Mouse (Mus musculus) liver, embryonic 13.5 days (tissue): ENCODE results near the gene Ptprg. TPM values are rescaled to one million over a fixed set of nuclear protein-coding genes. Genes with fewer than 3 reads are reported as not detected.

Source experiments
- ATAC-seq: fragments of 200-750 bp; cut with Nextera tagmentation; 2 replicates; pipeline ENCODE4 v1.8.0; 2017; ENCODE audit warnings: low read depth, mild to moderate bottlenecking, moderate number of reproducible peaks, moderate library complexity
- DNase-seq: peaks from one replicate; pipeline ENCODE4 v3.0.0; 2022
- H3K27ac ChIP-seq: fragments of 300-500 bp; sonication (generic); 2 replicates; pipeline ENCODE4 v1.5.1; 2015; ENCODE audit warnings: moderate library complexity, mild to moderate bottlenecking, inconsistent platforms
- H3K27me3 ChIP-seq: fragments of 300-500 bp; sonication (generic); 2 replicates; pipeline ENCODE4 v1.6.1; 2015; ENCODE audit warnings: mild to moderate bottlenecking, inconsistent platforms
- H3K36me3 ChIP-seq: fragments of 300-500 bp; sonication (generic); 2 replicates; pipeline ENCODE4 v1.6.1; 2015; ENCODE audit warnings: mild to moderate bottlenecking, inconsistent platforms
- H3K4me1 ChIP-seq: fragments of 300-500 bp; sonication (generic); replicated peaks from 2 replicates; pipeline ENCODE4 v1.6.1; 2015; ENCODE audit warnings: inconsistent platforms
- H3K4me2 ChIP-seq: fragments of 300-500 bp; sonication (generic); 2 replicates; pipeline ENCODE4 v1.6.1; 2015; ENCODE audit warnings: inconsistent platforms, mild to moderate bottlenecking, moderate library complexity
- H3K4me3 ChIP-seq: fragments of 300-500 bp; sonication (generic); replicated peaks from 2 replicates; pipeline ENCODE4 v1.5.1; 2015; ENCODE audit warnings: mild to moderate bottlenecking, inconsistent platforms
- H3K9ac ChIP-seq: fragments of 300-500 bp; sonication (generic); 2 replicates; pipeline ENCODE4 v1.6.1; 2015; ENCODE audit warnings: mild to moderate bottlenecking, inconsistent platforms
- H3K9me3 ChIP-seq: fragments of 300-500 bp; sonication (generic); replicated peaks from 2 replicates; pipeline ENCODE4 v1.6.1; 2016; ENCODE audit warnings: inconsistent platforms
- WGBS: fragments of 180-500 bp; shearing (Covaris S2); methylation state at CpG from one replicate; pipeline ENCODE4 v1.1.7; 2015; ENCODE audit not compliant: insufficient replicate concordance; 5-methylcytosine and 5-hydroxymethylcytosine counted together
- polyA plus RNA-seq: library from polyadenylated mRNA; unstranded; fragments of >200 nt; fragmentation: Nextera tagmentation; extraction: Ambion mirVana; gene quantifications from 2 replicates; pipeline ENCODE4 v1.2.1, GENCODE M21; 2015

The Ptprg gene
- polyA plus RNA-seq, 1 experiment from 2014 or later, result 1.5 TPM

DNA sequence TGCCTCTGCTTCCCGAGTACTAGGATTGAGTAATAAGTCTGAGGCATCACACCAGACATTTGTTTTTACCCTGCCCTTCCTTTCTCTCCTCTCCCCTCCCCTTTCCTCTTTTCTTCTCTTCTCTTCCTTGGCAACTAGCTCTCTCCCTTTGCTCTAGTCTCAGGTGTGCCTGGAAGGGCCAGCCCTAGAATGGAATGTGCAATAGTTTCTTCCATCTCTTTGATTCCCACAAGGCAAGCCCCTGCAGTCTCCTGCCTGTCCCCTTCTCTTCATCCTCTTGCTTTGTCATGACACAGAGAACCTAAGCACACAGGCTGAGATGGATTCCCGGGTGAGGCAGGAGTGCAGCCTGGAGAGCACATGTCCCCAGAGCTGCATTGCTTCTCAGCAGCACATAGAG lies 512.4 kb downstream of the Ptprg start:
- no peaks in the 10 kb centered on the region for H3K27me3 ChIP-seq
- WGBS, result 35% methylated on average over 2 of the region's 2 CpGs
- H3K4me3 ChIP-seq, result no peak overlapping the region
- no peak for DNase-seq
- H3K9me3 ChIP-seq, result no peaks in the 10 kb centered on the region
- H3K9ac ChIP-seq, result no peak overlapping the region
- H3K36me3 ChIP-seq, result no peaks in the 10 kb centered on the region
- H3K4me1 ChIP-seq, result no peaks in the 10 kb centered on the region
- ATAC-seq, result no peak
- no peak overlapping the region for H3K27ac ChIP-seq
- no peak overlapping the region for H3K4me2 ChIP-seq

DNA sequence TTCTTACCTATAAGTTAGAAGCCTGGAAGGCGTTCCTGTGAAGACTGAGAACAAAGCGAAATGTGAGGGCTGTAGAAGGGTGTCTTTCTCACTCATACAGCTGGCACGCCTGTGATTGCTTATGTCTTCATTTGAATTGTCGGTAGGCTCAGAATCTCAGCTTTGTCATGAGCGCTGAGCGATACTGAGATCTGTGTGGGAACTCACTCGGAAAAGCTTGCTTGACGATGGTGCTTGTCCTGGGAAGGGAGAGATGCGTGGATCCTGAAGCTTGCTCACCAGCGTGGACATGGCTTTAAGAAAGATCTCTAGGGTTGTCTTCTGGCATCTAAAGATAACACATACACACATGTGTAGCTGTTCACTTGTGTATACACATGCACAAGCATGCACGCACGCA lies 516.4 kb downstream of the Ptprg start:
- no peak overlapping the region for H3K4me3 ChIP-seq

DNA sequence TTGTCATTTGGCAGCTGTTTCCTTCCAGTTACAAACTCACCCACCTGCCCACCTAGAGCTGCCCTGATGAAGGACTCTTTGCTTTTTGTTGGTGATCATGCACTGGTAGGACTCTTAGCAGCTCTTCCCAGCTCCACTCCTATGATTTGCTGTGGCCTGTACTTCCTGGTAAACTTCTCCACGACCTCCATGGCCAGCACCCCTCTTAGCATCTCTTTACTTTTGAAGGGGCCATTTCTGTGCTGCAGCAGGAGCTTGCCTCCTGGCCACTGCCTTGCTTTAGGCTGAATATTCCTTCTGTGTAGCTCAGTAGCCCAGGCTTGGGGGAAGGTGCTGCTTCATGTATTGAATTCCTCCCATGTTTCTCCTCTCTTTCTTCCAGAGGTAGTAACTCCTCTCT lies 517.0 kb downstream of the Ptprg start:
- H3K4me3 ChIP-seq, result no peak overlapping the region
- H3K9me3 ChIP-seq, result no peaks in the 10 kb centered on the region
- no peaks in the 10 kb centered on the region for H3K36me3 ChIP-seq
- WGBS, result 23% methylated on average over 1 of the region's 1 CpGs
- ATAC-seq (no peak), DNase-seq (no peak)
- H3K9ac ChIP-seq, result no peak overlapping the region
- no peaks in the 10 kb centered on the region for H3K27me3 ChIP-seq
- H3K4me2 ChIP-seq, result no peak overlapping the region
- no peaks in the 10 kb centered on the region for H3K4me1 ChIP-seq
- H3K27ac ChIP-seq, result no peak overlapping the region

More for the DNA sequence above, 516.4 kb downstream of the Ptprg start:
- WGBS, result 79% methylated on average over 12 of the region's 12 CpGs
- no peak for DNase-seq
- Histone ChIP-seq H3K9me3 (no peaks in the 10 kb centered on the region), H3K36me3 (no peaks in the 10 kb centered on the region), H3K4me2 (no peak overlapping the region), H3K4me1 (no peaks in the 10 kb centered on the region), H3K27ac (no peak overlapping the region), H3K27me3 (no peaks in the 10 kb centered on the region), H3K9ac (no peak overlapping the region)
- no peak for ATAC-seq

DNA sequence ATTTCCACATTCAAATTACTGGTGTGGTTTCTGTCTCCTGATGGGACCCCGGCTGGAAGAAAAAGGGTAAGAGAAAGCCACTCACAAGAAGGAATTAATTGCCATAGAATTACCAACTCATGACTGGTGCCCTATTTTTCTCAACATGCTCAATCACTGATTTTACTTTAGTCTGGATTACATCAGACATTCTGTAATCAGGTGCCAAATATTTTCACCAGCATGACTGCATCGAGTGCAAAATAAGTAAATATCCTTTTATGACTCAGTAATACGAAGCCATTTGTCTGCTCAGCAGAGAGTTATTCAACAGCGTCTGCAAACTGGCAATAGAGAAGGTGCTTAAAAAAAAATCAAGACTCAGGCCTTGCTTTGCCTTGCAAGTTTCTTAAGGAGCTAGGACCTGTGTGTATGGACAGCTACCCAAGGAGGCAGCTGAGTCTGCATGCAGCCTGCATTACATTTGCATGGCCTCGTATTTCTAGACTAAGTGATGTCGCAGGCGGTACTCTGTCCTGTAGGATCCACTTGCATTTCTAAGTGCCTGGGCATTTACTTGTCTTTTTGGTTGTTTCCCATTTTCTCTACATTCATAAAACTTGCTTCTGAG lies 517.6 kb downstream of the Ptprg start:
- WGBS, result 71% methylated on average over 7 of the region's 7 CpGs
- no peak overlapping the region for H3K4me3 ChIP-seq
- H3K36me3 ChIP-seq, result no peaks in the 10 kb centered on the region
- H3K27ac ChIP-seq, result no peak overlapping the region
- no peaks in the 10 kb centered on the region for H3K9me3 ChIP-seq
- no peaks in the 10 kb centered on the region for H3K27me3 ChIP-seq
- ATAC-seq (no peak), DNase-seq (no peak)
- H3K4me1 ChIP-seq, result no peaks in the 10 kb centered on the region
- no peak overlapping the region for H3K9ac ChIP-seq
- no peak overlapping the region for H3K4me2 ChIP-seq

DNA sequence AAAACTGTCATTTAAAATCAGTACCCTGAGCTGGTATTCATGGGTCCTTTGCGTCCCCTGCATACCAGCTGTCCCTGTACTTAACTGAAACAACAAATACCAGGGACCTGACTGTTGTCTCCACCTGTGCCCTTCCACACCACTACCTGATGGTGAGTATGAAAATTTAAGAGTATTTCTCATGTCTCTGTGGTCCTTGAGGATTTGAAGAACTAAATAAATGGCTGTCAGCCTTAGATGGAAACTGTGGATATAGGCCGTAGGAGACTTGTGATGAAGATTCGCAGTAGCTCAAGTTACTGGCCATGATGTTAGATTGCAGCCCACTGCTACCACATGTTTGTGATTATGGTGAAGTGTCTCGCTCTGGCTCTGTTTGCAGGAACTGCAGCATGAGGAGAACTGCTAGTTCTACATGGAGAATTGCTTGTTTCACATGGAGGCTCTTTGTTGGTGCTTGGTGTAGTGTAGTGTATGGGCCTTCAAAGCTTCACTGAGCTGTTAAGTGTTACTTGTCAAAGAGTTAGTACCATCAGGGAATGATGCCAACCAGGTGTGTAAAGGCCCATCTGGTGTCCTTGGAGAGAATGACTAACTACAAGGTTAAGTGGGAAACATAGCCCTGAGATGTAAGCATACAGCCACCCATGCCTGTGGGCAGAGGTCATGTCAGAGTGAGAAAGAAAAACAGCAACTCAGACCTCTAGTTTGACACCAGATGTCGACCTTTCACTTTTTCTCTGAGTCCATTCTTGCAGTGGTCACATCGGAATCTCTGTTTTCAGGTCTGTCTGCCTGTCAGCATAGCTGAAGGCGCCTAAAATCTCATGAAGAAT lies 518.9 kb downstream of the Ptprg start:
- H3K4me3 ChIP-seq, result no peak overlapping the region
- H3K4me1 ChIP-seq, result no peaks in the 10 kb centered on the region; the same call in none of the 2 replicates
- WGBS, result 58% methylated on average over 7 of the region's 7 CpGs
- no peak for ATAC-seq
- H3K4me2 ChIP-seq, result no peak overlapping the region
- H3K9ac ChIP-seq, result no peak overlapping the region
- H3K27me3 ChIP-seq, result no peaks in the 10 kb centered on the region
- H3K36me3 ChIP-seq, result no peaks in the 10 kb centered on the region
- DNase-seq, result no peak
- no peak overlapping the region for H3K27ac ChIP-seq
- no peaks in the 10 kb centered on the region for H3K9me3 ChIP-seq

DNA sequence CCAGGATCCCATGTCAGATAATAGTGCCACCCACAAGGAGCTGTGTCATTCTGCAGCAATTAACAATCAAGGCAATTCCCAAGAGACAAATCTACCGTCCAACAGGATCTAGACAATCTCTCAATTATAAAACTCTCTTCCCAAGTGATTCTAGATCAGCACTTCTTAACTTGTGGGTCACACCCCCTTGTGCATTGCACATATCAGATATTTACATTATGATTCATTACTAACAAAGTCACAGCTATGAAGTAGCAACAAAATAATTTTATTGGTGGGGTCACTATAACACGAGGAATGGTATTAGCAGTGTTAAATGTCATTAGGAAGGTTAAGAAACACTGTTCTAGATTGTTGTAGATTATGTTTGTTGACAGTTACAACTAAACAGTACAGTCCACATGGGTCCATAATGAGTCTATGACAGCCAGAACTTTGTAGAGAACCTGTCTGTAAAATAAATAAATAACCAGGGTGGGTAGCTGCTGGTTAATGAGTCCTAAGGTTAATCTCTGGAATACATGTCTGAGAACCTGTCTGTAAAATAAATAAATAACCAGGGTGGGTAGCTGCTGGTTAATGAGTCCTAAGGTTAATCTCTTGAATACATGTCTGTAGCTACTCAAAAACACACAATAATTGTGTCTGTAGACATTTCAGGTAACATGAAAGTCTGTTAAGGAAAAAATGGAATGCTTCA lies 520.2 kb downstream of the Ptprg start:
- no peak overlapping the region for H3K9ac ChIP-seq
- H3K4me3 ChIP-seq, result no peak overlapping the region
- no peaks in the 10 kb centered on the region for H3K27me3 ChIP-seq
- no peaks in the 10 kb centered on the region; the same call in none of the 2 replicates for H3K4me1 ChIP-seq
- H3K4me2 ChIP-seq, result no peak overlapping the region
- no peak overlapping the region for H3K27ac ChIP-seq
- H3K9me3 ChIP-seq, result no peaks in the 10 kb centered on the region
- 50% methylated on average over 2 of the region's 2 CpGs for WGBS
- ATAC-seq, result no peak
- H3K36me3 ChIP-seq, result no peaks in the 10 kb centered on the region
- DNase-seq, result no peak

DNA sequence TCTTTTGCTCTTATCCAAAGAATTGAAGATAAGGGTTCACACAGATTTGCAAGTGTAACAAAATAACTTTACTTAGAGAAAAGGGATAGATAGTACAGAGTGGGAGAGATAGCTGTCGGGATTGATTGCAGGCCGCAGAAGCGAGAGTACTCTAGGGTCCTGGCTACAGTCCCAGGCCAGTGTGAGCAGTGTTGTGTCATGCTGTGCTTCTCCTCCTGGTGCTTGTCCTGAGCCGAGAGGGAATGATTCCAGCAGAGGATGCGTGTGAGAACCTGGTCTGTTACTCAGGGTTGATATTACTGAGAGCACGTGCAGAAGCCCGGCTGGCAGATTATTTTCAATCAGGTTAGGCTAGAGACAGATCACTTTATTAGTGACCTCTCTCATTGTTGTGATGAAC lies 523.9 kb downstream of the Ptprg start:
- DNase-seq (no peak), ATAC-seq (no peak)
- Histone ChIP-seq H3K36me3 (no peaks in the 10 kb centered on the region), H3K27ac (no peak overlapping the region), H3K4me2 (no peak overlapping the region), H3K27me3 (no peaks in the 10 kb centered on the region), H3K4me1 (peaks cover 3% of the 10 kb centered on the region), H3K9ac (no peak overlapping the region), H3K4me3 (no peak overlapping the region), H3K9me3 (no peaks in the 10 kb centered on the region)
- 61% methylated on average over 7 of the region's 7 CpGs for WGBS

DNA sequence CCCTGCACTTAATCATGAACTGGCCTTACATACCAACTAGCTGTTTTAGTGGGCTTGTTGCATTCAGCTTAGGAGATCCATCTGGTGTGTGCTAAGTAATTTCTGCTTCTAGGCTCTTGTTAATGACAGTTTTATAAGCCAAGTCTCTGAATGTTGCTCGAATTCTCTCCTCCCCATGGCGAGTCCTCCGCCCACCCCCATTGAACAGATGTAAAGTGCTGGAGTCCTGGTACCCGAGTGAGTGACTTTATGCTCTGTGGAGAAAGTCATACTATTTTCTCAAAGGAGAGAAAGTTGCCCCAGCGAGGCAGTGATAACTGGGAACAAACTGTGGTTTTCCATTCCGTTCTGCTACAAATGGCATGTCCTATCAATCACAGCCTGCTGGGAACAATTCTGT lies 525.9 kb downstream of the Ptprg start:
- H3K9ac ChIP-seq, result no peak overlapping the region
- no peaks in the 10 kb centered on the region for H3K36me3 ChIP-seq
- WGBS, result 49% methylated on average over 6 of the region's 6 CpGs
- peaks cover 5% of the 10 kb centered on the region for H3K4me1 ChIP-seq
- no peak overlapping the region for H3K4me2 ChIP-seq
- DNase-seq, result no peak
- no peaks in the 10 kb centered on the region for H3K27me3 ChIP-seq
- H3K4me3 ChIP-seq, result no peak overlapping the region
- no peak for ATAC-seq
- no peaks in the 10 kb centered on the region for H3K9me3 ChIP-seq
- H3K27ac ChIP-seq, result no peak overlapping the region

DNA sequence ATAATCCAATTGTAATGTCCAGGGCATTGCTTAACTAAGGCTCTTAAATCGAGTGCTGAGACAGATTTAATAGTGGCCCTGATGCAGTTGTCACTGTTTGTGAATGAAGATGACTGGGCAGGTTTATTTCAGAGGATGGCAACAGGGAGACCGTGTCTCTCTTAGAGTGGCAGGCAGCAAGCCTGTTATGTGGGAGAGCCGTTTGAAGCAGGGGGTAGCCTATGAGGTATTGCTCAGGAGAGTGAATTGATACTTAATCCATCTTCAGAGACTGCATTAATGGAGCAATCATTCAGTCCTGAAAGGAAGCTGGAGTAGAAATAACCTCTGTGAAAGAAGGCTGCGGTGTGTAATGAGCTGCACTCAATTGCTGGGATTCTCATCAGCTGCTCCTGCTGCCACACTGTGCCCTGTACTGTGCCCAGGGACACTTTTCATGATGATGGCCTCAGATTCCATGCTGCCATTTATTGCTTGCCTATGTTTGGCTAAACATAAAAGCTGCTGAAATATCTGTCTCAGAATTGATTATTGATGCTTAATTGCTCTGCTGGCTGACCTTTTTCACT lies 526.6 kb downstream of the Ptprg start:
- no peak overlapping the region for H3K4me2 ChIP-seq
- no peak overlapping the region for H3K9ac ChIP-seq
- 54% methylated on average over 4 of the region's 4 CpGs for WGBS
- no peaks in the 10 kb centered on the region for H3K36me3 ChIP-seq
- no peak overlapping the region for H3K27ac ChIP-seq
- H3K4me3 ChIP-seq, result no peak overlapping the region
- H3K4me1 ChIP-seq, result peaks cover 5% of the 10 kb centered on the region
- DNase-seq (no peak), ATAC-seq (no peak)
- H3K27me3 ChIP-seq, result no peaks in the 10 kb centered on the region
- no peaks in the 10 kb centered on the region for H3K9me3 ChIP-seq

DNA sequence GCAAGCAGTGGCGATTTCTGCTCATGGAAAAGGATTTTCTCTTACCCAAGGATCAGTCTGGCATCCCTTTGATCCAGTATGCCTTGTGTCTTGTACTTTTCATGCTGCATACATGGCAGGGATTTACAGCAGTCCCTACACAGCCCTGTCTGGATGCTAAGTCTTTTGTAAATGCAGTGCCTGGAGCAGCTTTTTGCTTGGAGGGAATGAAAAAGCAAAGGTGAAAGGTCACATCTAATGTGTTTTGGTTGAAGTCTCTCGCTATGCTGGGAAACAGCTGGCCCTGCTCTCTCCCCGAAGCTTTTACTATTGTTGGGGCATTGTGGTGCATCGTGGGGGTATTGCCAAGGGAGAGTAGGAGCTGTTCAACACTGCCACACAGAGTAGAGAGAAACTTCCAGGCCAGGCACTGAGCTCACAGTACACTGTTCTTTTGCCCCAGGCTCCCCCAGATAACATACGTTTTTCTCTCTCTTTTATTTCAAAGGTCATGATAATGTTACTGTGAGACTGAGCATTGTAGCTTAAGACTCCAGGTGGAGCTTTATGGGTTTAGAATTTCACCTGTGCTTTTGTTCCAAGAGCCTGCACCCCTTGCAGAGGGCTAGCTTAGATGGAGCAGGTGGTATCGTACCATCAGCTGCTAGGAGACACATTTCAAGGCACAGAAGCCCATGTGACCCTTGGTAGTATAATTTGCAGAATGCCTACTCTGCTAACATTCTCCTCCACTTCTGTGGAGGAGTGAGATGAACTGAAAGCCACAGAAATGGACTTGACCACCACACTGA lies 529.0 kb downstream of the Ptprg start:
- peaks cover 5% of the 10 kb centered on the region; the same call in 1 of the 2 replicates for H3K4me1 ChIP-seq
- H3K27me3 ChIP-seq, result no peaks in the 10 kb centered on the region
- H3K36me3 ChIP-seq, result no peaks in the 10 kb centered on the region
- H3K4me3 ChIP-seq, result no peak overlapping the region
- H3K9ac ChIP-seq, result no peak overlapping the region
- H3K27ac ChIP-seq, result no peak overlapping the region
- no peak for ATAC-seq
- DNase-seq, result no peak
- no peak overlapping the region for H3K4me2 ChIP-seq
- H3K9me3 ChIP-seq, result no peaks in the 10 kb centered on the region
- WGBS, result 42% methylated on average over 6 of the region's 6 CpGs

DNA sequence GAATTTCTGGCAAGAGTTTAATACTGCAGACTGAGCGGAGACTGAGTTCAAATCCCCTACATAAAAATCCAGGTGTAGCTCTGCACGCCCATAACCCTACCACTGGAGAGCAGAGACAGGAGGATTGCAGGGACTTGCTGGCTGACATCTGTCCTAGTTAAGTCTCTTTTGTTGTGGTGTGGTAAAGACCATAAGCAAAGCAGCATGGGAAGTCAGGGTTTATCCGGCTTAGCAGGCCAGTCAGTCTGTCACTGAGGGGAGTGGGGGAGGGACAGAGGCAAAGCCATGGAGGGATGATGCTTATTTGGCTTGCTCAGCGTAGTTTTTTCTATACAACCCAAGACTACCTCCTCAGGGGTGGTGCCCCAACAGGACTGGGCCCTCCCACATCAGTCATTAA lies 530.7 kb downstream of the Ptprg start:
- no peaks in the 10 kb centered on the region for H3K36me3 ChIP-seq
- H3K4me3 ChIP-seq, result no peak overlapping the region
- ATAC-seq (no peak), DNase-seq (no peak)
- 56% methylated on average over 4 of the region's 4 CpGs for WGBS
- no peak overlapping the region for H3K27ac ChIP-seq
- H3K9me3 ChIP-seq, result no peaks in the 10 kb centered on the region
- 0 out of 2 replicates have a peak, but pooled peaks cover 5% of the 10 kb centered on the region for H3K4me1 ChIP-seq
- H3K4me2 ChIP-seq, result no peak overlapping the region
- H3K27me3 ChIP-seq, result no peaks in the 10 kb centered on the region
- no peak overlapping the region for H3K9ac ChIP-seq
